Mouse (Mus musculus) megakaryocyte, embryonic 14.5 days (primary cell): ENCODE data around the gene Opcml.

Experiments used
- FLI1 ChIP-seq: IDR thresholded peaks from 2 replicates; pipeline ENCODE4 v1.6.1; 2012; ENCODE audit warnings: low read length, inconsistent platforms, mixed read lengths
- GATA1 ChIP-seq: IDR thresholded peaks from 3 replicates; pipeline ENCODE4 v1.6.1; 2012; ENCODE audit warnings: mixed read lengths, low read length, inconsistent platforms, borderline replicate concordance

GRCm38 (mm10) chr9:28867256-28867655 lies 1076.7 kb downstream of the Opcml start:
- no peak for TF ChIP-seq FLI1
- TF ChIP-seq GATA1: no peak
